Mouse (Mus musculus) testis, postnatal 14 days (tissue): ENCODE data around the gene Dph7.
"Not testable (repeated sequence)": the region's sequence is repeated elsewhere in the genome, so short reads cannot be mapped to it uniquely, and the experiment has no call there.

Experiments
- DNase-seq: peaks from one replicate; pipeline ENCODE4 v3.0.0; 2021; ENCODE audit warnings: low spot score

The Dph7 gene

GRCm38 (mm10) chr2:24962304-24963000 lies at the start of gene Dph7:
TSS of gene Dph7 (plus strand) at chr2:24962400.
- peak; percentile 83 for DNase-seq

GRCm38 (mm10) chr2:24912589-24912988 lies 49.6 kb upstream of the Dph7 start:
- DNase-seq: no peak

- DNase-seq: no peak
Measured at GRCm38 (mm10) chr2:24914762-24915161, 47.4 kb upstream of the Dph7 start.

GRCm38 (mm10) chr2:24918930-24919838 lies 43.0 kb upstream of the Dph7 start, which contains the start of gene Ehmt1:
TSS of gene Ehmt1 (minus strand) at chr2:24919614.
- peak; percentile 95 for DNase-seq

GRCm38 (mm10) chr2:24919839-24920175 lies 42.4 kb upstream of the Dph7 start:
- no peak for DNase-seq

GRCm38 (mm10) chr2:24923561-24923960 lies 38.6 kb upstream of the Dph7 start:
- DNase-seq: no peak

GRCm38 (mm10) chr2:24925284-24925683 lies 36.9 kb upstream of the Dph7 start:
- DNase-seq: no peak

GRCm38 (mm10) chr2:24926345-24926964 lies 35.7 kb upstream of the Dph7 start:
- no peak for DNase-seq

GRCm38 (mm10) chr2:24926965-24927358 lies 35.2 kb upstream of the Dph7 start:
- no peak for DNase-seq

- peak; percentile 51 for DNase-seq
Measured at GRCm38 (mm10) chr2:24927810-24928479, 34.3 kb upstream of the Dph7 start.

- no peak for DNase-seq
Measured at GRCm38 (mm10) chr2:24929119-24929518, 33.1 kb upstream of the Dph7 start.

- no peak for DNase-seq
Measured at GRCm38 (mm10) chr2:24929593-24929992, 32.6 kb upstream of the Dph7 start.

GRCm38 (mm10) chr2:24934441-24934963 lies 27.7 kb upstream of the Dph7 start:
- DNase-seq: no peak

- DNase-seq: peak; percentile 96
Measured at GRCm38 (mm10) chr2:24935057-24935796, 27.0 kb upstream of the Dph7 start, which contains the start of gene Arrdc1. TSS of gene Arrdc1 (minus strand) at chr2:24935252.

- no peak for DNase-seq
Measured at GRCm38 (mm10) chr2:24942092-24942491, 20.1 kb upstream of the Dph7 start.

GRCm38 (mm10) chr2:24944304-24944703 lies 17.9 kb upstream of the Dph7 start:
- not testable (repeated sequence) for DNase-seq

- DNase-seq: peak; percentile 98
Measured at GRCm38 (mm10) chr2:24949421-24950188, 12.6 kb upstream of the Dph7 start, which contains the start of gene Zmynd19. TSS of gene Zmynd19 (plus strand) at chr2:24949792.

- no peak for DNase-seq
Measured at GRCm38 (mm10) chr2:24950189-24950535, 12.0 kb upstream of the Dph7 start.

GRCm38 (mm10) chr2:24952537-24953055 lies 9.6 kb upstream of the Dph7 start:
- DNase-seq: no peak

- DNase-seq: no peak
Measured at GRCm38 (mm10) chr2:24960910-24961309, 1.3 kb upstream of the Dph7 start.
